Mouse (Mus musculus): ENCODE measurements at regions not wholly inside any gene's neighbourhood (a gene's known extent, or its start where the extent isn't known, plus 50 kb on each side); places are given as distances from the start of the nearest gene placed in this dataset.
"Not testable (repeated sequence)": the region's sequence is repeated elsewhere in the genome, so short reads cannot be mapped to it uniquely, and the experiment has no call there.

- H3K27ac ChIP-seq (ENCODE audit: poor library complexity, severe bottlenecking); H3K36me3 ChIP-seq; H3K9ac ChIP-seq; ATAC-seq (ENCODE audit: insufficient number of reproducible peaks, low FRiP score); H3K4me3 ChIP-seq; H3K4me2 ChIP-seq; H3K27me3 ChIP-seq (replicated peaks); H3K4me1 ChIP-seq (replicated peaks): not testable (repeated sequence)
- H3K9me3 ChIP-seq (replicated peaks): peaks cover 65% of the 10 kb centered on the region
- 67% methylated on average over 2 of the region's 2 CpGs for WGBS
These were observed 187.2 kb upstream of the 5730507C01Rik start for GRCm38 (mm10) chr12:18327136-18327535.

- not testable (repeated sequence) for H3K4me1 ChIP-seq (replicated peaks); H3K27me3 ChIP-seq (replicated peaks); H3K4me2 ChIP-seq; H3K9ac ChIP-seq; H3K4me3 ChIP-seq; H3K27ac ChIP-seq (ENCODE audit: poor library complexity, severe bottlenecking); H3K36me3 ChIP-seq; ATAC-seq (ENCODE audit: insufficient number of reproducible peaks, low FRiP score)
- 41% methylated on average over 1 of the region's 1 CpGs for WGBS
- peaks cover 36% of the 10 kb centered on the region for H3K9me3 ChIP-seq (replicated peaks)
These were observed 167.6 kb upstream of the 5730507C01Rik start for GRCm38 (mm10) chr12:18346692-18347091.

- not testable (repeated sequence) for H3K36me3 ChIP-seq; H3K9ac ChIP-seq; H3K4me3 ChIP-seq; H3K4me1 ChIP-seq (replicated peaks); H3K27ac ChIP-seq (ENCODE audit: poor library complexity, severe bottlenecking); H3K27me3 ChIP-seq (replicated peaks); H3K4me2 ChIP-seq; ATAC-seq (ENCODE audit: insufficient number of reproducible peaks, low FRiP score)
- WGBS: no CpG with 5 or more reads among the region's 1 CpGs
- H3K9me3 ChIP-seq (replicated peaks): peaks cover 36% of the 10 kb centered on the region
These were observed 167.2 kb upstream of the 5730507C01Rik start for GRCm38 (mm10) chr12:18347122-18347521.

- Histone ChIP-seq H3K9ac (no peak overlapping the region), H3K27me3 (replicated peaks) (peaks cover 11% of the 10 kb centered on the region), H3K4me3 (0 out of 2 replicates have a peak overlapping the region, but pooled peaks have one; percentile 4), H3K27ac (ENCODE audit: poor library complexity, severe bottlenecking) (no peak overlapping the region), H3K4me1 (replicated peaks) (no peaks in the 10 kb centered on the region), H3K4me2 (no peak overlapping the region; the same call in 1 of the 2 replicates), H3K9me3 (replicated peaks) (peaks cover 59% of the 10 kb centered on the region), H3K36me3 (no peaks in the 10 kb centered on the region)
- ATAC-seq (ENCODE audit: insufficient number of reproducible peaks, low FRiP score): no peak
- 6% methylated on average over 39 of the region's 41 CpGs for WGBS
These were observed 127.1 kb upstream of the 5730507C01Rik start for GRCm38 (mm10) chr12:18387257-18387656.

- no peak overlapping the region for H3K9ac ChIP-seq
These were observed 126.5 kb upstream of the 5730507C01Rik start for GRCm38 (mm10) chr12:18387821-18388220.

More at GRCm38 (mm10) chr12:18387821-18388220, 126.5 kb upstream of the 5730507C01Rik start:
- Histone ChIP-seq H3K9me3 (replicated peaks) (peaks cover 59% of the 10 kb centered on the region), H3K36me3 (no peaks in the 10 kb centered on the region), H3K4me2 (no peak overlapping the region; the same call in 1 of the 2 replicates), H3K27me3 (replicated peaks) (peaks cover 11% of the 10 kb centered on the region), H3K4me3 (peak overlapping the region; percentile 4; the same call in 1 of the 2 replicates), H3K4me1 (replicated peaks) (no peaks in the 10 kb centered on the region), H3K27ac (ENCODE audit: poor library complexity, severe bottlenecking) (no peak overlapping the region)
- no peak for ATAC-seq (ENCODE audit: insufficient number of reproducible peaks, low FRiP score)
- WGBS: 8% methylated on average over 28 of the region's 28 CpGs
